Comparison of ENCODE assay signal across 9 mouse cellular contexts in the genomic region with DNA sequence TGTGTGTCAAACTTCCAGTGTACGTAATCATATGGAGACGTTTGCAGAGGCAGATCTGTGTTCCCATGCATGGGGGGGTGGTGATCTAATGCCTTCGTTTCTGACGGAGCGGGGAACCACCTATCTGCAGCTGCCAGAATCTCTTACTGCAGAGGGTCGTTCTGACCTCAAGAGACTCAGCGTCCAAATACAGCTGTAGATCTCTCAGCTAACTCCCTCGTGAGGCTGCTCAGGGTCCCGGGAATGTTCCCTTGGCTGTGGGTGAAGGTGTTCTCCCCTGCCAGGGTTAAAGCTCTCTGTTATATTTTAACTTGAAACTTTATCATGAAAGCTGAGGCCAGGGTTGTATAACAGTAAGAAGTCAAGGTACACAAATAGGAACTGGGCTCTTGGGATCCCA.
DNase-seq lines count a peak whose midpoint lies in the region; ATAC-seq lines count a peak whose summit lies in the region.
"Had no signal": no experiment of that assay in that cellular context is flagged by ENCODE, and none has a peak within 500 bp of the region (broad histone marks: within the 10 kb centered on the region; RNA-seq: fewer than 3 reads in every experiment).

No protein-coding gene starts in this region.

- H3K4me2 ChIP-seq in heart, embryonic 14.5 days (ENCODE audit: low read length): peak overlapping the region; percentile 15; the same call in 1 of the 2 replicates

- ATAC-seq in heart, embryonic 14.5 days (ENCODE audit: insufficient number of reproducible peaks, insufficient read depth, low FRiP score, low read depth): no peak
- no peak for ATAC-seq in erythroblast, adult 5-6 weeks (replicated peaks; ENCODE audit: low FRiP score, poor library complexity, severe bottlenecking)

- H3K36me3 ChIP-seq in heart, embryonic 14.5 days (ENCODE audit: control insufficient read depth, insufficient read depth, low read length): no peaks in the 10 kb centered on the region

- WGBS in heart, embryonic 14.5 days: 22% methylated on average over 9 of the region's 9 CpGs

- no peaks in the 10 kb centered on the region for H3K9me3 ChIP-seq in heart, embryonic 14.5 days (ENCODE audit: control insufficient read depth, low read length)

- peaks cover 19 to 39% of the 10 kb centered on the region in 2 experiments for H3K4me1 ChIP-seq in heart, embryonic 14.5 days (ENCODE audit: control insufficient read depth in 2 of 2, insufficient read depth in 2 of 2, low read length in 2 of 2)

- DNase-seq in heart, postnatal 14 days: no peak
- peak; percentile 30 for DNase-seq in ovary, postnatal 36 days (ENCODE audit: low spot score)
- DNase-seq in ovary, postnatal 14 days (ENCODE audit: low spot score): no peak
- peak; percentile 32 to 59 for DNase-seq in kidney, postnatal 4 days
- DNase-seq in urinary bladder, postnatal 14 days (ENCODE audit: low spot score): no peak
- no peak for DNase-seq in T-cell, adult 2 months (ENCODE audit: low spot score)

- intact Hi-C loops in heart, postnatal 14 days (cut with DNase I): no loop called here

- H3K4me3 ChIP-seq in heart, embryonic 14.5 days (ENCODE audit: control insufficient read depth in 1 of 2, insufficient read depth in 1 of 2, low read depth in 1 of 2, low read length in 2 of 2): no peak overlapping the region

- peak overlapping the region; percentile 17 to 31; a peak in 3 of 4 replicates for H3K27ac ChIP-seq in heart, embryonic 14.5 days (replicated peaks in 1 of 2; ENCODE audit: control insufficient read depth in 1 of 2, insufficient read depth in 1 of 2, low read depth in 2 of 2, low read length in 2 of 2)
- H3K27ac ChIP-seq: macrophage had no signal

- H3K27me3 ChIP-seq in heart, embryonic 14.5 days (ENCODE audit: control insufficient read depth, insufficient read depth, low read length): no peaks in the 10 kb centered on the region

- H3K9ac ChIP-seq in heart, embryonic 14.5 days (ENCODE audit: low read length): peak overlapping the region; percentile 49

Comparison
In these comparisons a context has a peak if more than half of its experiments do, and no peak if none do; other contexts are left out.
1. DNase-seq: peak in ovary, postnatal 36 days (single experiment) and kidney, postnatal 4 days (2 of 2); none in heart, postnatal 14 days (0 of 2), ovary, postnatal 14 days (single experiment), urinary bladder, postnatal 14 days (single experiment) and T-cell, adult 2 months (single experiment).